Mouse (Mus musculus) right cerebral cortex, adult 18-20 months (tissue): Measurements from ENCODE around the gene Gria3.
A peak's percentile ranks its signal among the peaks of the same experiment; 100 is the strongest.

ENCODE experiments used
- DNase-seq: peaks from one replicate; pipeline ENCODE4 v3.0.0; 2022; ENCODE audit warnings: mixed read lengths

The Gria3 gene

GRCm38 (mm10) chrX:41578797-41579196 lies 178.1 kb downstream of the Gria3 start:
- DNase-seq = no peak

- no peak for DNase-seq
These were observed 187.0 kb downstream of the Gria3 start for GRCm38 (mm10) chrX:41587692-41588091.

GRCm38 (mm10) chrX:41607181-41607580 lies 206.5 kb downstream of the Gria3 start:
- no peak for DNase-seq

GRCm38 (mm10) chrX:41614920-41615319 lies 214.3 kb downstream of the Gria3 start:
- peak; percentile 24 for DNase-seq

- no peak for DNase-seq
These were observed 216.3 kb downstream of the Gria3 start for GRCm38 (mm10) chrX:41616928-41617327.

GRCm38 (mm10) chrX:41618396-41618795 lies 217.7 kb downstream of the Gria3 start:
- DNase-seq = no peak

- no peak for DNase-seq
These were observed 232.9 kb downstream of the Gria3 start for GRCm38 (mm10) chrX:41633576-41633975.

- no peak for DNase-seq
These were observed 244.3 kb downstream of the Gria3 start for GRCm38 (mm10) chrX:41644954-41645353.

- DNase-seq = no peak
These were observed 257.1 kb downstream of the Gria3 start for GRCm38 (mm10) chrX:41657791-41658190.

GRCm38 (mm10) chrX:41688869-41689268 lies 288.2 kb downstream of the Gria3 start:
- DNase-seq = no peak

- no peak for DNase-seq
These were observed 291.4 kb downstream of the Gria3 start for GRCm38 (mm10) chrX:41692076-41692475.
